In the genomic region with DNA sequence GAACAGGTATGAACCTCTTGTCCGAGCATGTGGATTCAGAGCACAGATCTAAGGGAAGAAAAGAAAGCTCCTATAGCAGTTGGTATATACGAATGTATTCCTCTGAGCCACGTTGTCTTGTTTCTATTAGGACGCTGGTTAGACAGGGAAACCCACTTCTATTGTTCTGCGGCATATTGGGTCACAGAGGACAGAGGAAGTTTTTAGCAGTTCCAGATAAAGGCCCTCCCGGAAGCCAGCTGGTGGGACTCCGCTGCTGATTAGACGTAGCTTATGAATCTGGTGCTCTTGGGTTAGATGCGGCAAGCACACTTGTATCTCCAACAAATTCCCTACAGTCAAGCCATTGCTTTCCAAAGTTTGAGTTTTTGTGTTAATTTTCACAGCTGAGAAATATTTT, we compare ENCODE assay signal across 12 mouse cellular contexts. TPM values are rescaled to one million over a fixed set of nuclear protein-coding genes. Genes with fewer than 3 reads are reported as not detected.
DNase-seq lines count a peak whose midpoint lies in the region; ATAC-seq and TF ChIP-seq lines count a peak whose summit lies in the region.
"Had no signal": no experiment of that assay in that cellular context is flagged by ENCODE, and none has a peak within 500 bp of the region (broad histone marks: within the 10 kb centered on the region; RNA-seq: fewer than 3 reads in every experiment).

No protein-coding gene starts in this region.

- DNase-seq in lung, postnatal 25 days (ENCODE audit: low spot score): no peak
- DNase-seq in heart, adult 2 months: peak; percentile 36 to 37
- DNase-seq in heart, postnatal 4 days: peak; percentile 33
- no peak for DNase-seq in thymus, postnatal 25 days
- no peak for DNase-seq in left cerebral cortex, adult 11 months (ENCODE audit: low spot score)
- DNase-seq in gastrocnemius, adult 18-20 months (ENCODE audit: low spot score): no peak
- DNase-seq: left cerebral cortex, postnatal 4 days; thymus, adult 18-20 months had no signal

- no peak overlapping the region for H3K4me3 ChIP-seq in lung, embryonic 16.5 days (ENCODE audit: low read length)
- H3K4me3 ChIP-seq in heart, adult 2 months: no peak overlapping the region
- H3K4me3 ChIP-seq: forebrain, embryonic 10.5 days; midbrain, embryonic 12.5 days had no signal

- H3K36me3 ChIP-seq in lung, embryonic 16.5 days (ENCODE audit: control insufficient read depth, insufficient read depth, low read length): no peaks in the 10 kb centered on the region
- H3K36me3 ChIP-seq in heart, adult 2 months (ENCODE audit: control insufficient read depth, insufficient read depth, low read length): peaks cover 7% of the 10 kb centered on the region
- H3K36me3 ChIP-seq: midbrain, embryonic 12.5 days had no signal

- TF ChIP-seq POLR2A in heart, adult 2 months (IDR thresholded peaks at IDR 0.05; ENCODE audit: insufficient read depth, low read depth, low read length): no peak

- no peak for ATAC-seq in lung, embryonic 16.5 days (ENCODE audit: low read depth)
- ATAC-seq in megakaryocyte progenitor cell, adult 5-6 weeks (replicated peaks; ENCODE audit: poor library complexity): peak; percentile 27

- H3K9ac ChIP-seq in lung, embryonic 16.5 days (ENCODE audit: low read length): no peak overlapping the region
- peak overlapping the region; percentile 14; the same call in 1 of the 2 replicates for H3K9ac ChIP-seq in heart, adult 2 months (ENCODE audit: low read depth, low read length)
- H3K9ac ChIP-seq: midbrain, embryonic 12.5 days had no signal

- WGBS in lung, embryonic 16.5 days: 58% methylated on average over 9 of the region's 9 CpGs
- 11% methylated on average over 9 of the region's 9 CpGs for WGBS in heart, adult 2 months

- intact Hi-C loops in heart, adult 2 months (cut with DNase I): no loop called here

- peak overlapping the region; percentile 43; the same call in 1 of the 2 replicates for H3K27ac ChIP-seq in lung, embryonic 16.5 days (ENCODE audit: low read length)
- peak overlapping the region; percentile 54 for H3K27ac ChIP-seq in heart, adult 2 months
- H3K27ac ChIP-seq: forebrain, embryonic 10.5 days; midbrain, embryonic 12.5 days had no signal

- H3K27me3 ChIP-seq in lung, embryonic 16.5 days (ENCODE audit: control insufficient read depth, insufficient read depth, low read depth, low read length): no peaks in the 10 kb centered on the region
- no peaks in the 10 kb centered on the region for H3K27me3 ChIP-seq in heart, adult 2 months (ENCODE audit: control insufficient read depth, insufficient read depth, low read length)
- H3K27me3 ChIP-seq: midbrain, embryonic 12.5 days had no signal

- 0 out of 2 replicates have a peak, but pooled peaks have one; percentile 41 for TF ChIP-seq EP300 in heart, adult 2 months (IDR thresholded peaks at IDR 0.05; ENCODE audit: insufficient read depth, low read depth, low read length)

- TF ChIP-seq CTCF in heart, adult 2 months (IDR thresholded peaks at IDR 0.05): no peak

- H3K79me2 ChIP-seq in heart, adult 2 months (replicated peaks; ENCODE audit: control insufficient read depth, insufficient read depth, low read length): peaks cover 5% of the 10 kb centered on the region

- H3K4me2 ChIP-seq in lung, embryonic 16.5 days (ENCODE audit: low read depth, low read length): 0 out of 2 replicates have a peak overlapping the region, but pooled peaks have one; percentile 7
- H3K4me2 ChIP-seq: midbrain, embryonic 12.5 days had no signal

- no peaks in the 10 kb centered on the region for H3K9me3 ChIP-seq in lung, embryonic 16.5 days (ENCODE audit: control insufficient read depth, low read length)
- H3K9me3 ChIP-seq: forebrain, embryonic 10.5 days; midbrain, embryonic 12.5 days had no signal

- peaks cover 12% of the 10 kb centered on the region for H3K4me1 ChIP-seq in lung, embryonic 16.5 days (replicated peaks; ENCODE audit: control insufficient read depth, insufficient read depth, low read length)
- peaks cover 15% of the 10 kb centered on the region for H3K4me1 ChIP-seq in heart, adult 2 months (ENCODE audit: control insufficient read depth, insufficient read depth, low read length)

RNA-seq across cellular contexts. Expression of a gene that starts 4.8 kb away (rescaled TPM):
- polyA plus RNA-seq in lung, embryonic 16.5 days (2015; fragmentation: Nextera tagmentation; extraction: Ambion mirVana): 3.7 TPM in 2 replicates
- total RNA-seq in heart, adult 2 months (2021): 10 to 100 TPM; 27.9 to 30.3 TPM
- polyA plus RNA-seq in heart, adult 2 months (2012; rRNA removed): 12.5 and 18.2 TPM in 2 replicates
- 10 to 100 TPM; 19.0 to 20.8 TPM for total RNA-seq in heart, postnatal 4 days (2021)
- 8.2 and 9.6 TPM in 2 replicates for total RNA-seq in megakaryocyte progenitor cell, adult 5-6 weeks (2015)
- total RNA-seq in megakaryocyte progenitor cell, adult 5-6 weeks (2017): 7.6 and 8.5 TPM in 2 replicates
- total RNA-seq in gastrocnemius, adult 18-20 months (2021): 10 to 100 TPM; 25.9 to 27.1 TPM

Comparison
In these comparisons a context has a peak if more than half of its experiments do, and no peak if none do; other contexts are left out.
1. DNase-seq: peak in heart, adult 2 months (2 of 2) and heart, postnatal 4 days (single experiment); none in lung, postnatal 25 days (single experiment), thymus, postnatal 25 days (single experiment), left cerebral cortex, adult 11 months (single experiment) and gastrocnemius, adult 18-20 months (single experiment).